Mouse (Mus musculus) thymus, postnatal 14 days (tissue): ENCODE data around the gene Col1a2.

Source experiments
- DNase-seq: peaks from one replicate; pipeline ENCODE4 v3.0.0; 2021

Col1a2 gene

DNA sequence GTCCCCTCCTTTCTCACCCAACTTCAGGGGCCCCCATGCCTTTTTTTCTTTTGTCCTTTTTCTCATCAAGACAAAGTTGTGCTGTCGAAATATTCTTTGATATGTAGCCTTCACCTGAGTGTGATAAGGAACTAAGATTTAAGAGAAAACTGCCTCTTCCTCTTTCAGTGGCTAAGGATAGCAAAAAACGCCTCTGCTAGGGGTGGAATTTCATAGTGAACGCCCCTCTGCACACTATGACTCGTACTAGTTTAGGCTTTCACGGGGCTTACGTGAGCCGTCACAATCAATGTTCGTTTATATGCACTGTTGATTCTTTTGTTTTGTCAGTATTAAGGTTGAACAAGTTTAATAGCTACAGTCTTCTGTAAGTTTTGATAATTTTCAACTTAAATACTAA, 85.5 kb downstream of the Col1a2 start:
- DNase-seq, result no peak
